Mouse (Mus musculus) G1E (cell line): ENCODE measurements at regions not wholly inside any gene's neighbourhood (a gene's known extent, or its start where the extent isn't known, plus 50 kb on each side); places are given as distances from the start of the nearest gene placed in this dataset.
A peak's percentile ranks its signal among the peaks of the same experiment; 100 is the strongest.

Source experiments
- ATAC-seq: 2 replicates; pipeline ENCODE4 v1.8.0; 2016; ENCODE audit warnings: mild to moderate bottlenecking; ENCODE audit not compliant: insufficient number of reproducible peaks, poor library complexity, low FRiP score, severe bottlenecking; ENCODE audit errors: extremely low read depth
- DNase-seq: peaks from one replicate; pipeline ENCODE4 v3.0.0; 2012; ENCODE audit warnings: low spot score
- H3K27me3 ChIP-seq: 2 replicates; pipeline ENCODE4 v1.6.1; 2012; ENCODE audit warnings: mild to moderate bottlenecking, low read length, inconsistent platforms; ENCODE audit not compliant: insufficient read depth
- H3K36me3 ChIP-seq: replicated peaks from 2 replicates; pipeline ENCODE3; 2012; ENCODE audit warnings: mild to moderate bottlenecking, inconsistent platforms
- H3K4me1 ChIP-seq: 2 replicates; pipeline ENCODE4 v1.6.1; 2012; ENCODE audit warnings: low read depth, low read length, inconsistent platforms, mixed read lengths; ENCODE audit not compliant: insufficient read depth
- H3K4me3 ChIP-seq: 2 replicates; pipeline ENCODE4 v1.5.1; 2012; ENCODE audit warnings: low read depth, mild to moderate bottlenecking, inconsistent platforms, low read length, moderate library complexity, mixed read lengths
- H3K9me3 ChIP-seq: replicated peaks from 2 replicates; pipeline ENCODE4 v1.6.1; 2012; ENCODE audit warnings: inconsistent platforms
- CTCF ChIP-seq: IDR thresholded peaks from 2 replicates; pipeline ENCODE4 v1.5.1; 2012; ENCODE audit warnings: low read depth, low read length, inconsistent platforms, mixed read lengths
- GATA1 ChIP-seq: IDR thresholded peaks from 2 replicates; pipeline ENCODE4 v1.6.1; 2012; ENCODE audit warnings: borderline replicate concordance, low read length, inconsistent platforms, mixed read lengths
- GATA2 ChIP-seq: IDR thresholded peaks from 2 replicates; pipeline ENCODE4 v1.6.1; 2012; ENCODE audit warnings: low read depth, low read length, inconsistent platforms, borderline replicate concordance
- POLR2AphosphoS5 ChIP-seq: IDR thresholded peaks from 2 replicates; pipeline ENCODE4 v1.6.1; 2012; ENCODE audit warnings: low read depth, low read length, inconsistent platforms; ENCODE audit not compliant: insufficient replicate concordance
- TAL1 ChIP-seq: conservative IDR thresholded peaks from 2 replicates; pipeline ENCODE4 v1.6.1; 2012; ENCODE audit warnings: low read depth, low read length, inconsistent platforms, mixed read lengths

GRCm38 (mm10) chr14:36624822-36625221 is 343.8 kb downstream of the Ccser2 start:
- Histone ChIP-seq H3K4me1 (peaks cover 31% of the 10 kb centered on the region), H3K9me3 (no peaks in the 10 kb centered on the region), H3K4me3 (no peak overlapping the region), H3K36me3 (no peaks in the 10 kb centered on the region), H3K27me3 (no peaks in the 10 kb centered on the region)
- DNase-seq (no peak), ATAC-seq (no peak)
- TF ChIP-seq POLR2AphosphoS5, result no peak
- no peak for TF ChIP-seq CTCF
- no peak for TF ChIP-seq GATA2
- no peak for TF ChIP-seq GATA1
- no peak for TF ChIP-seq TAL1

DNA sequence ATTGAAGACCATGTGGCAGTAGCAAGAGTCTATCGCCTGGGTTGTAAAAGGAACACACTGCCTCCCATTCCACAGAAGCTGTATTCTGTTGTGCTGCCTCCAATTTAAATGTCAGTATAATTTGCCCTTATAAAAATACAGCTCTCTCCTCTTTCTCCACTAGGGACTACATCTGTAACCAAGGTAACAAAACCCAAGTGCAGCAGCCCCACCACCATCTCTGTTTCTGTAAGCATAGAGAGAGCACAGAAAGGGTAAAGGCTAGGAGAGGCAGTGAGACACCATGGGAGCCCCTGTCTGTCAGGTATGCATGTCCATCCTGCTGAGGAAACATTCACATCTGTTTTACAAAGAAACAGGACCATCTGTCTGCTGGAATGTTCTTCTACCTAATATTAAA is 344.4 kb downstream of the Ccser2 start:
- ATAC-seq (no peak), DNase-seq (no peak)
- Histone ChIP-seq H3K9me3 (no peaks in the 10 kb centered on the region), H3K27me3 (no peaks in the 10 kb centered on the region), H3K36me3 (no peaks in the 10 kb centered on the region), H3K4me3 (no peak overlapping the region), H3K4me1 (peaks cover 37% of the 10 kb centered on the region)
- TF ChIP-seq POLR2AphosphoS5, result no peak
- TF ChIP-seq GATA2, result no peak
- no peak for TF ChIP-seq GATA1
- TF ChIP-seq CTCF, result no peak

DNA sequence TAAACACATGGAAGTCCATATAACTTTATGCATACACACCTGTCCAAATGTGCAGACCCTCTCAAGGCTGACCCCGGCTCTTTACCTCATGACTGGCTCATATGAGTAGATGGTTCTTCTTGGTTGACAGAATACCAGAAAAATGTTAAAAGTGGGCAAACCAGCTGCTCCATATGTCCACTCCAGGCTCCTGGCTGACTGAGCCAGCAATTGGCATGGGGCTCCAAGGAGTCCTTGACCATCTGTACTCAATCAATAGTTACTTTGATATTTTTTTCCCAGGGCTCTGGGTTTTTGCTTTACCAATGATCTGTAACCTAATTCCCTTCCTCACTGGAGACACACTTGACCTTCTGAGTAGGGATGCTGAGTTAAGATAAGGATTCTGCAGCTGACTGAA is 345.5 kb downstream of the Ccser2 start:
- H3K4me1 ChIP-seq, result peaks cover 44% of the 10 kb centered on the region
- no peaks in the 10 kb centered on the region for H3K36me3 ChIP-seq
- TF ChIP-seq GATA1 (no peak), TAL1 (no peak), CTCF (no peak), POLR2AphosphoS5 (no peak)
- no peaks in the 10 kb centered on the region for H3K9me3 ChIP-seq
- no peak overlapping the region for H3K4me3 ChIP-seq
- ATAC-seq, result no peak
- H3K27me3 ChIP-seq, result no peaks in the 10 kb centered on the region
- DNase-seq, result no peak

- TF ChIP-seq TAL1 (peak; percentile 74), POLR2AphosphoS5 (no peak)
- DNase-seq (peak; percentile 16), ATAC-seq (peak; percentile 77)
- no peaks in the 10 kb centered on the region for H3K9me3 ChIP-seq
- H3K36me3 ChIP-seq, result no peaks in the 10 kb centered on the region
- no peaks in the 10 kb centered on the region for H3K27me3 ChIP-seq
- no peak overlapping the region; the same call in 1 of the 2 replicates for H3K4me3 ChIP-seq
- peaks cover 38% of the 10 kb centered on the region for H3K4me1 ChIP-seq
Observed at GRCm38 (mm10) chr14:36618459-36619085, 350.0 kb downstream of the Ccser2 start.

DNA sequence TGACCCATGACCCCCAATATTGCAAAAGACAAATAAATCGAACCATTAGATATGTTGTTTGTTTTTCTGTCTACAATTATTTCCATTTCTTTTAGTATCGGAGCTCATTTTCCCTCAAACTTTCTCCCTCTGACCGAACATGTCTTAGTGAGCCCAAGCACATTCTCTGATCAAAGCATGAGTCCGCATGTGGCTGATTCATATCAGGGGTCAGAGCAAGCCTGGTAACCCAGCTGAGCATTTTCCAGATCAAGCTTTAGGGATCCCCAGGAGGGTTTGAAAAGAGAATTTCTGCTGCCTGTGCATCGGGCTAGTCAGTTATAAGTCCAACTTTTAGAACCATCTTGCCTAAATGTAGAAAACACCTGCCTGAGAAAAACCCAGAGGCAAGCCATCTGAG is 350.6 kb downstream of the Ccser2 start:
- no peak for ATAC-seq
- H3K4me3 ChIP-seq, result peak overlapping the region; percentile 18; the same call in 1 of the 2 replicates

DNA sequence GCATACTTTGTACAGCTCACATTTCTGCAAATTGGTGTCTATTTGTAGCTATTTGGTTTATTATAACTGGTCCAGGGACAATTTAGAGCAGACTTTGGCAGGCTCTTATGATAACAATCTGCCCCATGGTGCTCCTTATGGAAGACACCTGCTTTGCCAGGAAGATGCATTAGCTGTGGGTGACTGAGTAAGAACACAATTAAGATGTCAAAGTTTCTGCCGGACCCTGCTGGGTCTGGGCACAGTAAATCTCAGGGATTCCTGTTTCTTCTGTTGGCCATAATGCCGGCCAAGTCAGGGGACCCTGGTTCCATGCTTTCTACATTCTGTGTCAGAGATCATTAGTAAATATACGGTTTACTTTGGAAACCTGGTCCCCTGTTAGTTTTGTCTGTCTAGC is 353.7 kb downstream of the Ccser2 start:
- ATAC-seq, result no peak
- Histone ChIP-seq H3K4me3 (no peak overlapping the region), H3K4me1 (peaks cover 35% of the 10 kb centered on the region), H3K36me3 (no peaks in the 10 kb centered on the region), H3K9me3 (no peaks in the 10 kb centered on the region), H3K27me3 (no peaks in the 10 kb centered on the region)
- TF ChIP-seq GATA1, result no peak
- no peak for TF ChIP-seq TAL1
- TF ChIP-seq GATA2, result no peak
- TF ChIP-seq POLR2AphosphoS5, result no peak
- no peak for TF ChIP-seq CTCF
- DNase-seq, result no peak

More for the DNA sequence above, 350.6 kb downstream of the Ccser2 start:
- Histone ChIP-seq H3K36me3 (no peaks in the 10 kb centered on the region), H3K4me1 (peaks cover 35% of the 10 kb centered on the region), H3K27me3 (no peaks in the 10 kb centered on the region), H3K9me3 (no peaks in the 10 kb centered on the region)
- TF ChIP-seq GATA1, result no peak
- no peak for TF ChIP-seq POLR2AphosphoS5
- no peak for TF ChIP-seq TAL1
- TF ChIP-seq GATA2, result no peak
- TF ChIP-seq CTCF, result no peak
- no peak for DNase-seq
